Mouse (Mus musculus) neural tube, embryonic 13.5 days (tissue): ENCODE measurements at regions not wholly inside any gene's neighbourhood (a gene's known extent, or its start where the extent isn't known, plus 50 kb on each side); places are given as distances from the start of the nearest gene placed in this dataset.

Experiments
- ATAC-seq: fragments of 200-750 bp; cut with Nextera tagmentation; 2 replicates; pipeline ENCODE4 v1.8.0; 2017; ENCODE audit warnings: low read depth, mild to moderate bottlenecking, moderate TSS enrichment, moderate library complexity
- H3K27ac ChIP-seq: fragments of 300-500 bp; sonication (generic); replicated peaks from 2 replicates; pipeline ENCODE4 v1.5.1; 2015; ENCODE audit warnings: moderate library complexity, mild to moderate bottlenecking, inconsistent platforms
- H3K27me3 ChIP-seq: fragments of 300-500 bp; sonication (generic); 2 replicates; pipeline ENCODE4 v1.6.1; 2015; ENCODE audit warnings: mild to moderate bottlenecking, inconsistent platforms
- H3K36me3 ChIP-seq: fragments of 300-500 bp; sonication (generic); 2 replicates; pipeline ENCODE4 v1.6.1; 2015; ENCODE audit warnings: mild to moderate bottlenecking, inconsistent platforms
- H3K4me1 ChIP-seq: fragments of 300-500 bp; sonication (generic); replicated peaks from 2 replicates; pipeline ENCODE4 v1.6.1; 2015; ENCODE audit warnings: inconsistent platforms
- H3K4me2 ChIP-seq: fragments of 300-500 bp; sonication (generic); 2 replicates; pipeline ENCODE4 v1.6.1; 2015; ENCODE audit warnings: inconsistent platforms, mild to moderate bottlenecking, moderate library complexity
- H3K4me3 ChIP-seq: fragments of 300-500 bp; sonication (generic); 2 replicates; pipeline ENCODE4 v1.5.1; 2015; ENCODE audit warnings: mild to moderate bottlenecking, inconsistent platforms
- H3K9ac ChIP-seq: fragments of 300-500 bp; sonication (generic); 2 replicates; pipeline ENCODE4 v1.6.1; 2015; ENCODE audit warnings: moderate library complexity, mild to moderate bottlenecking, inconsistent platforms
- H3K9me3 ChIP-seq: fragments of 300-500 bp; sonication (generic); 2 replicates; pipeline ENCODE4 v1.6.1; 2016; ENCODE audit warnings: inconsistent platforms
- WGBS: fragments of 180-500 bp; shearing (Covaris S2); methylation state at CpG from one replicate; pipeline ENCODE4 v1.1.7; 2015; 5-methylcytosine and 5-hydroxymethylcytosine counted together

DNA sequence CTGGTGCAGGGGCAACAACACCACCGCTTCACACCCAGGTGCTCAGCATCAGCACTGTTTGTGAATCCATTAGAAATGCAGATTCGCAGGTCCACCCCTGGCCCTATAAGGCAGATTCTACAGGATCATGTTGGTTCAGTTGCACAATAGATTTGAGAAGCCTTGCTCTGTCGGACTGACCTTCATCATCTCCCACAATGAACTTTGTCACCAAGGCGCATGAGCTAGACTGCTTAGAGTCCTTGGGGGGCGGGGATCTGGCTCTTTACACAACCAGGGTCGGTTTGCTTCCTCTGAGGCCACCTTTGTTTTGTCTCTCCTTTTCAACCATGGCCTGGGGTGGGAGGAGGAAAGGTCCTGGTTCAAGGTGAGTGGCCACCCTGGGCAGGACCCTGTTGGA, 209.7 kb downstream of the Igsf11 start:
- 50% methylated on average over 6 of the region's 6 CpGs for WGBS

DNA sequence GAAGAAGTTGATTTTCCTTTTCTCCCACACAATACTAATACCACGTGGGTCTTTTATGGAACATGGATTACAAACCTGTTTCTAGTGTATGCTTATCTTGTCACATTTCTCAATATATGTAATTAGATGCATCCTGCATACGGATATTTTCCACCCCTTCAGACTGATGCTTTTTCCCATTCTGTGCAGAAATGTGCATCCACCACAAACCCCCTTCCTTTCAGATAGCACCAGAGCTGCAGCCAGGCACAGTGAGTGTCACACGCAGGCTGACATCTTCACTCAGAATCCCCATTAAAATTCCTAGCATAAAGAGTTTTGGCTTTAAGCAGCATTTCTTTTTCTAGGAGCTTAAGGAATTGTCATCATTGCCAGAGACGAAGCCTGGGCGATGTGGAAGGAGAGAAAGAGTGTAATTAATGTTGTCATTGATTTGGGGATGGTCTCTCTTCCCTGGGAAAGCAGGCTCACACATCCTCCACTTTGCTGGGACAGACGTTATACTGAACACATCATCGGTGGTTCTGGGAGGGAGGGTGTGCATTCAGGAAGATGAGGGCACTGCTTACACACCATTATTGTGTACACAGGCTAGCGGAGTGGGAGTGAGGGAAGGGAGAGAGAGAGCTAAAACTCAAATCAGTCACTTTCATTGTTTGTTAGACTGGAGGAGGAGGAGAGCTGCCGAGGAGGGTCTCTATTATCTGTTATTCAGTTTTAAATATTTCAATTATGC, 211.1 kb downstream of the Igsf11 start:
- H3K9me3 ChIP-seq, result no peaks in the 10 kb centered on the region
- H3K9ac ChIP-seq, result no peak overlapping the region
- no peaks in the 10 kb centered on the region for H3K27me3 ChIP-seq
- H3K4me2 ChIP-seq, result no peak overlapping the region
- WGBS, result 57% methylated on average over 9 of the region's 9 CpGs
- H3K4me1 ChIP-seq, result no peaks in the 10 kb centered on the region
- ATAC-seq, result peak; percentile 40; the same call in 1 of the 2 replicates
- no peaks in the 10 kb centered on the region for H3K36me3 ChIP-seq
- H3K4me3 ChIP-seq, result no peak overlapping the region
- H3K27ac ChIP-seq, result 0 out of 2 replicates have a peak overlapping the region, but pooled peaks have one; percentile 9

More for the DNA sequence above, 209.7 kb downstream of the Igsf11 start:
- Histone ChIP-seq H3K36me3 (no peaks in the 10 kb centered on the region), H3K9me3 (no peaks in the 10 kb centered on the region), H3K9ac (no peak overlapping the region), H3K4me1 (no peaks in the 10 kb centered on the region), H3K4me2 (no peak overlapping the region), H3K27ac (no peak overlapping the region), H3K4me3 (no peak overlapping the region), H3K27me3 (no peaks in the 10 kb centered on the region)
- ATAC-seq, result no peak

DNA sequence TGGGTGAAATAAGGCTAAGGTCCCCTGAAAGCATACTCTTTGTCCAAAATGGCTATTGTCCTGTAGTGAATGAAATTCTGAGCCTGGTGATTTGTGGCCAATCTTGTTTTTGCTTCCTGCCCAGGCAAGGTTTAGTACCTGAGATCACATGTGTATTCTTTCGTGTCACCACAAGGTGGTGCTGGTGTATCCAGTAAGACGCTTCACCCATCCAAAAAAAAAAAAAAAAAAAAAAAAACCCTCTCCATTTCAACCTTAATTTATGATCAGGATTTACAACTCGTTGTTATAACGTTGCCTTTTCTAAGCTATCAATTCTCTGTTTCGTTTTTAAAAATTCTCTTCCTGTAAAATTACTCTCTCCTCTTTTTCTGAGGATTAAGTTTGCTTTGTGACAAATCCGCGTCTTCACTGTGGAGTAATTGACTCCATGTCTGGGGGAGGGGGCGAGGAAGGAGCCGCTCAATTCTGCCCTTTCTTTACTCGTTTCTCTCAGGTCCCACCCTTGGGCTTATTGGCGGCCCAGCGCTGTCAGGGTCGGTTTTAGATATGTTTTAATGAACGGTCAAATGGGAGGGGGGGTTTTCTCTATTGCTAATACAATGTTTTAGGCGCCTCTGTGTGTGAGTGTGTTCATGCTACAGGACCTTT, 217.0 kb downstream of the Igsf11 start:
- ATAC-seq, result peak; percentile 32; the same call in 1 of the 2 replicates
- H3K9me3 ChIP-seq, result no peaks in the 10 kb centered on the region
- H3K27ac ChIP-seq, result no peak overlapping the region; the same call in 1 of the 2 replicates
- H3K36me3 ChIP-seq, result no peaks in the 10 kb centered on the region
- 0 out of 2 replicates have a peak, but pooled peaks cover 3% of the 10 kb centered on the region for H3K4me1 ChIP-seq
- peak overlapping the region; percentile 58 for H3K9ac ChIP-seq
- 27% methylated on average over 15 of the region's 15 CpGs for WGBS
- H3K27me3 ChIP-seq, result no peaks in the 10 kb centered on the region
- H3K4me2 ChIP-seq, result peak overlapping the region; percentile 55
- peak overlapping the region; percentile 29 for H3K4me3 ChIP-seq

DNA sequence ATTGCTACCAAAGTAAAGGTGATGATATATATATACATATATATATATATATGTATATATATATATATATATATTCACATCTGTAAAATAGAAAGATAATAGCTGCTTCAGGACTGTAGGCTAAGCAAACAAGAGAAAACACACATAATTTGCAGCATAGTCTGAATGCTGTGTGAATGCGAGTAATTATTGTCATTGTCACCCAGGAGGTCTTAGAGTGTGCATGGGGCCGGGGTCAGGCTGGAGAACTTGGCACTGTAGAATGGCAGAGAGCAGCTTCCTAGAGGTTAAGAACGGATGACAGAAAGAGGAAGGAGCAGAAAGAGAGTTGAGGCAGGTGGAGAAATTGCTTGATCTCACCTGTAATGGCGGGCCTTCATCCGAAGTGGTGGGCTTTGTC, 217.6 kb downstream of the Igsf11 start:
- H3K4me1 ChIP-seq, result 0 out of 2 replicates have a peak, but pooled peaks cover 3% of the 10 kb centered on the region
- H3K36me3 ChIP-seq, result no peaks in the 10 kb centered on the region
- no peak overlapping the region for H3K9ac ChIP-seq
- no peaks in the 10 kb centered on the region for H3K27me3 ChIP-seq
- H3K9me3 ChIP-seq, result no peaks in the 10 kb centered on the region
- no peak overlapping the region for H3K4me3 ChIP-seq
- peak overlapping the region; percentile 55 for H3K4me2 ChIP-seq
- WGBS, result 78% methylated on average over 5 of the region's 5 CpGs
- no peak for ATAC-seq
- no peak overlapping the region for H3K27ac ChIP-seq

DNA sequence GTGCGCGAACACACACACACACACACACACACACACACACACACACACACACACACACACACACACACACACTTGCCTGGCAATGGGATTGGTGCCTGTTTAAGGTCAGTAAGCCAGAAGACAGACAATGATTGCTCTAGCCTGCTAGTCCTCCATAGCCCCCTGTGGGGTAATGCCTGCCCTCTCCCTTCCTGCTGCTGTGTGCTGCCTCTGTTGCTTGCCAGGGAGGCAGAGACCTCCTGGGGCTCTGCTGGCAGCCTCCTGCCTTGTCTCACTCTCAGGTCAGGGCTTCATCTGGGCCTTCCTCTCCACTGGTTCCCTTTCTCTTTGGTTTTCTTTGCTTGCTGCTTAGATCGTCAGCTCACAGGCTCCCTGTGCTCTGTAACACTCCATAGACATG, 225.6 kb downstream of the Igsf11 start:
- Histone ChIP-seq H3K9me3 (no peaks in the 10 kb centered on the region), H3K36me3 (no peaks in the 10 kb centered on the region), H3K4me3 (no peak overlapping the region), H3K4me2 (no peak overlapping the region), H3K4me1 (peaks cover 13% of the 10 kb centered on the region), H3K9ac (no peak overlapping the region; the same call in 1 of the 2 replicates), H3K27ac (no peak overlapping the region), H3K27me3 (no peaks in the 10 kb centered on the region)
- WGBS, result 80% methylated on average over 3 of the region's 3 CpGs
- ATAC-seq, result no peak

DNA sequence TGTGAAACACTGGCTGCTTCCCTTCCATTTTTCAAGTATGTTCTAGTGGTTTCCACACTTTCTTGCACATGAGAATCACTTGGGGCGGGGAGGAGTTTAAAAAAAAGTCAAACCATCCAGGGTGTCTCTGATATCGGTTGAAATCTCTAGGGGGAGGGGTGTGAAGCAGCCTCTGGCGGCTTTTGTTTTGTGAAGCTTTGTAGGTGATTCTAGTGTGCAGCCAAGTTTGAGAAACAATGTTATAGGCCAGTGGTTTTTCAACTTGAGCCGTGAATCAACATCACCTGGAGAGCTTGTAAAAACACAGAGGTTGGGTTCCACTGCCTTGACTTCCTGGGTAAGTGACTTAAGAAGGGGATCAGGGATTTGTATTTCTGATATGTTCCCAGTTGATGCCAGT, 227.3 kb downstream of the Igsf11 start:
- ATAC-seq, result no peak
- Histone ChIP-seq H3K4me3 (no peak overlapping the region), H3K9me3 (no peaks in the 10 kb centered on the region), H3K9ac (no peak overlapping the region), H3K4me1 (peaks cover 13% of the 10 kb centered on the region), H3K27me3 (no peaks in the 10 kb centered on the region), H3K36me3 (no peaks in the 10 kb centered on the region), H3K4me2 (no peak overlapping the region), H3K27ac (no peak overlapping the region)
- 55% methylated on average over 4 of the region's 4 CpGs for WGBS

DNA sequence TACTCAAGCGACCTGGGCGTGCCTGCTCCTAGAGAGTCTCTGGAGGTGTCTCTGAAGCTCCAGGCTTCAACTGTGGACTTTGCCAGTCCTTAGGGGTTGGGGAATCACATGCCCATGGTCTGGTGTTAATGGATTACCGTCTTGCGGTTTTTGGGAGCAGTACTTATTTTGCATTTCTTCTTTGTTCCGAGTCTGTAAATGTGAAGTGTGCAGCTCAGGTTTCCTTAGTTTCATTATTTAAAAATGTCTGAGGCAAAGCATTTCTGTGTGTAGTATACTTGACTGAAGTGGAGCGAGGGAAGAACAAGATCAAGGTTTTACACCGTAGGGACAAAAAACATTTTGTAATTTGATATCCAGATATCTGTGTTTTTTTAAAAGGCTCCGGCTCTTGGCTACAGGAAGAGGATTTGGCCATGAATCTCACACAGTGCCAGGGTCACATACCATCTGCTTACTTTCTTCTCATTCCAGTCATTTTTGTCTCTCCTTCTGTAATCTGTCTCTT, 231.0 kb downstream of the Igsf11 start:
- H3K36me3 ChIP-seq, result no peaks in the 10 kb centered on the region
- no peak overlapping the region for H3K4me2 ChIP-seq
- no peak overlapping the region for H3K9ac ChIP-seq
- H3K4me3 ChIP-seq, result no peak overlapping the region
- ATAC-seq, result no peak
- no peaks in the 10 kb centered on the region for H3K9me3 ChIP-seq
- H3K27me3 ChIP-seq, result no peaks in the 10 kb centered on the region
- 80% methylated on average over 8 of the region's 8 CpGs for WGBS
- peaks cover 10% of the 10 kb centered on the region for H3K4me1 ChIP-seq
- H3K27ac ChIP-seq, result no peak overlapping the region

DNA sequence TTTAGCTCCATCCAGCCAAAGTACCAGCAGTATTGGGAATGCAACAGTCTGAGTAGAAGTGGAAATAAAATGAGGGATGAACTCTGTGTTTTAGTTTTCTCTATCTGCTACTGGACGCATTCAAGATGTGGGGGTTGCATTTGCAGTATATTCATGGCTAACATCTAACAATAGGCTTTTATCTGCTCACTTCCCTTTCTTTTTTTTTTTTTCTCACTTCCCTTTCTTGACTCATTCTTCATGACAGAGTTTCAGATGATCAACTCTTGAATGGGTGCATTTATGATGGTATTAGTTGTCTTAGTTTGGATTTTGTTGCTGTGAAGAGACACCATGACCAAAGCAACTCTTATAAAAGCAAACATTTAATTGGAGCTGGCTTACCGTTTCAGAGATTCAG, 240.0 kb downstream of the Igsf11 start:
- no peak overlapping the region for H3K4me3 ChIP-seq
- H3K9me3 ChIP-seq, result no peaks in the 10 kb centered on the region
- H3K4me1 ChIP-seq, result no peaks in the 10 kb centered on the region
- no peaks in the 10 kb centered on the region for H3K27me3 ChIP-seq
- WGBS, result 90% methylated on average over 2 of the region's 2 CpGs
- H3K4me2 ChIP-seq, result no peak overlapping the region
- no peak overlapping the region for H3K9ac ChIP-seq
- no peak overlapping the region for H3K27ac ChIP-seq
- H3K36me3 ChIP-seq, result no peaks in the 10 kb centered on the region
- no peak for ATAC-seq

DNA sequence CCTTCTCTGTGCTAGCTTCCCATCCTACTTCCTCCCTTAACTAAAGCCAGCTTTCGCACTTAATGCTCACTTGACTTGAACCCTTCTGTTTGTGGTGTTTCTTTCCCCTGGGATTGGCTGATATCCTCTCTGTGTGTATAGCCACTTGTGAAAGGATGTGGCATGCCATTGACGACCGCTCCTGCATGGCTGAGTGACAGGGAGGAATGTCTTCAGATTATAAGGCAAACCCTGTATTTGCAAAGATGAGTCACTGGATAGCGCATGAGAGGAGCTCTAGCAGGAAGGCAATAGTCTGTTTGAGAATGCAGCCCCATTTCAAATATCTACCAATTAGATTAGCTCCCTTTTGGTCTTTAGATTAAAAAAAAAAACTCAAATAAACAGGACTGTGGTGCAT, 243.3 kb downstream of the Igsf11 start:
- Histone ChIP-seq H3K4me3 (no peak overlapping the region), H3K9ac (no peak overlapping the region), H3K27me3 (no peaks in the 10 kb centered on the region), H3K4me1 (no peaks in the 10 kb centered on the region), H3K27ac (no peak overlapping the region), H3K9me3 (no peaks in the 10 kb centered on the region), H3K4me2 (no peak overlapping the region), H3K36me3 (no peaks in the 10 kb centered on the region)
- no peak for ATAC-seq
- 71% methylated on average over 4 of the region's 4 CpGs for WGBS

DNA sequence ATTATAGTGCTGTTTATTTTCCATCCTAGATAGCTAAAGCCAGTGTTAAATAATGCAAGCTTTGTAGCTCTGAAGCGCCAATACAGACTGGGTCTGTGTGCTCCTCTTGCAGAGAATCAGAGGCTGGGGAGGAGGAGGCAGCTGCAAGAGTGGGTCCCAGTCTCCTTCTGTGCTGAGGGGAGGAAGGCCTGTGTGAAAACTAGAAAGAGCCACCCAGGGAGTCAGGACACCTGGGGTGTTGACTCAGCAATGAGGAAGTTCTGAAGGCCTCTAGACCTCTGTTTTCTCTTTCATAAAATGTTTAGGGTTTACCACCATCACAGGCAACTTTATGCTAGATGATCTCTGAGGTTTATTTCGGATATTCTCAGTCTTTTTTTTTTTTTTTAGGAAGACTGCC, 254.7 kb downstream of the Igsf11 start:
- no peak overlapping the region for H3K9ac ChIP-seq
- no peaks in the 10 kb centered on the region for H3K36me3 ChIP-seq
- H3K27ac ChIP-seq, result no peak overlapping the region
- H3K27me3 ChIP-seq, result no peaks in the 10 kb centered on the region
- no peak overlapping the region for H3K4me3 ChIP-seq
- ATAC-seq, result no peak
- 54% methylated on average over 2 of the region's 2 CpGs for WGBS
- no peak overlapping the region for H3K4me2 ChIP-seq
- H3K9me3 ChIP-seq, result no peaks in the 10 kb centered on the region
- 0 out of 2 replicates have a peak, but pooled peaks cover 9% of the 10 kb centered on the region for H3K4me1 ChIP-seq

DNA sequence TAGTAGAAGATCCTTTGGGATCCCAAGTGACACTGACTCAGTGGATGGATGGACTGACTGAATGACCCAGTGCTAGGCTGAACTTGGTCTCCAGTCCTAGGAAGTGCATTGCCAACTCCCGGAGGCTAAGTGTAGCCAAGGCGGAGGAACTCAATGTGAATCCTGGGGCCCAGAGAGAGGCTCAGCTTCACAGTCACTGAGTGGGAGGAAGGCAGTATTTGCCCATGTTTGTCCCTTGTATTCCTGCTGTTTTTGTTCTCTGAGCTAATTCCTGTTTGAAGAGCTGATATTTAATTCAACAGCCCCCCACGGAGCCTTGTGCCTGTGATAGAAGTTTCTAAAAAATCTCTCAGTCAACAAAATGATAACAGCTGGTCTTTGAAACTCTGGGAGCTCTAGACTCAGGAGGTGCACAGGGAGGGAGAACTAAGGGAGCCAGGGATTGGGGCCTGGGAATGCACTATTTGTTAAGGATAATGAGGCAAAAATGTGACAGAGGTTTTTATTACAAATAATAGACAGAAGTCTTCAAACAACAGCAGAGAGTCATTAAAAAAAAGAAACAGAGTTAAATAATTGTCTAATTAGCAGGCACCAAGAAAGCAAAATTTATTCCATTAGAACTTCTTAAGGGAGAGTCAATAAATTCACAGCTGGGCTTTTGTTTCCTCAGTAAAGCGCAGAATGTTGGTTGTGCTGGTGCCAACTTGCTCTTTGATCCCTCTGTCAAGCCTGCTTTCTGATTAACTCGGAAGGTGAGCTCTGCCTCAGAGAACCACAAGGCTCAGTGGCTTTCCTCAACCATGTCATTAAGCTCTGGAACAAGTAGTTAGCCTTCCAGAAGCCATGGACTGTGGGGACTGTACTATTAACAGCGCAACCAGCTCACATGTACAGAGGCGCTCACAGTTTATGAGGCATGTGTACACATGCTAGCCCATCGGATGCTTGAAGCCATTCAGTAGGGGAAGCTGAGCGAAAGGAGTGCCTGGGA, 259.2 kb downstream of the Igsf11 start:
- H3K27ac ChIP-seq, result no peak overlapping the region
- no peaks in the 10 kb centered on the region for H3K9me3 ChIP-seq
- 62% methylated on average over 9 of the region's 9 CpGs for WGBS
- 0 out of 2 replicates have a peak, but pooled peaks cover 9% of the 10 kb centered on the region for H3K4me1 ChIP-seq
- H3K36me3 ChIP-seq, result no peaks in the 10 kb centered on the region
- no peaks in the 10 kb centered on the region for H3K27me3 ChIP-seq
- ATAC-seq, result no peak
- no peak overlapping the region for H3K9ac ChIP-seq
- H3K4me2 ChIP-seq, result no peak overlapping the region
- no peak overlapping the region for H3K4me3 ChIP-seq
